Mouse (Mus musculus) cerebellum, postnatal 25 days (tissue): Measurements from ENCODE around the gene Rbm18.

ENCODE experiments used
- DNase-seq, 2 experiments: peaks; one replicate each; pipeline ENCODE4 v3.0.0; 2021; ENCODE audit warnings: mixed read lengths in 2 of 2

Rbm18 gene

DNA sequence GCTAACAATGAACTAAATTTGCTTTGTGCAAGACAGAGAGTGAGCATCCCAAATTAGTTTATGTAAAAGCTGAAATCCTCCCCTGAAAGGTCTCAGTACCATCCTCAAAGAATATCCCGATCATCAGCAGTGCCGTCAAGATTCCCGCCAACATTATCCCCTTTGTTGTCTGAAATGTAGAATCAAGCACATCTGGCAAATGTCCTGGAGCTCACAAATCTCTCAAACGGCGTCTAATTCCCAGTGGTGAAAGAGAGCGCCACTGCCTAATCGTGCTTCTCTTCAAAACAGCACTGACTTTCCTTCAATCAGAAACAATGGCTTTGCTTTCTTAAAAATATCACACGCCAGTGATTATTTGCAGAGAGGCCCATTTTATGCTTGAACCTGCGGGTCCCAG is 69.4 kb downstream of the Rbm18 start:
- DNase-seq: no peak
